Mouse (Mus musculus) testis, adult 2 months (tissue): Measurements from ENCODE around the gene Elfn1.

Source experiments
- CTCF ChIP-seq: fragments of 200-500 bp; IDR thresholded peaks from 2 replicates; pipeline ENCODE4 v1.5.1; 2012; ENCODE audit warnings: low read depth, mild to moderate bottlenecking, inconsistent platforms, low read length, moderate library complexity; ENCODE audit not compliant: control insufficient read depth, insufficient read depth, insufficient replicate concordance
- POLR2A ChIP-seq: fragments of 200-500 bp; IDR thresholded peaks from 2 replicates; pipeline ENCODE4 v1.6.1; 2012; ENCODE audit warnings: low read depth, mild to moderate bottlenecking, inconsistent platforms, low read length, moderate library complexity; ENCODE audit not compliant: control insufficient read depth

GRCm38 (mm10) chr5:139965596-139965995 lies 57.9 kb downstream of the Elfn1 start:
- no peak for TF ChIP-seq POLR2A
- TF ChIP-seq CTCF = no peak
